9 mouse cellular contexts compared by ENCODE assay signal in the genomic region with DNA sequence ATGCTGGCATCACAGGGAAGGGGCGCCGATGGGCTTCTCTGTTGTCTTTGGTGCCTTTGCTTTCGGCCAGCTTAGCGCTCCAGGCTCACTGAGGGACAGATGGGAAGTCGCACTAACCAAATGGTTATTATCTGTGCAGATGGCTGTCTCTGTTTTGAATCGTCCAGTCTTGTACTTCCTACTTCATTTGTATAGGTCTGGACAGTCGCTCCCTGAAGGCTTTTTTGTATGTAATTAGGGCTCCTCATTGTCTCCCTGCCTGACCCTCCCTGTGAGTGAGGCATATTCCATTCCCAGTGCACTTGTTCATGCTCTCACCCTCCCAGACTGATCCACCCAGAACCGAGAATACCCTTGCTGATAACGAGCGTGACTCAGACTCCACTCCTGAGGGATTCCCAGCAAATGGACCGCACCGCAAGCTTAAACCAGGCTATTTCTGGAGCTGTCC. TPM values are rescaled to one million over a fixed set of nuclear protein-coding genes. Genes with fewer than 3 reads are reported as not detected.
DNase-seq lines count a peak whose midpoint lies in the region; ATAC-seq lines count a peak whose summit lies in the region.
"Had no signal": no experiment of that assay in that cellular context is flagged by ENCODE, and none has a peak within 500 bp of the region (broad histone marks: within the 10 kb centered on the region; RNA-seq: fewer than 3 reads in every experiment).

No protein-coding gene starts in this region.

- no peaks in the 10 kb centered on the region for H3K36me3 ChIP-seq in hindbrain, embryonic 15.5 days
- H3K36me3 ChIP-seq in kidney, embryonic 15.5 days, result no peaks in the 10 kb centered on the region
- H3K36me3 ChIP-seq: limb, embryonic 12.5 days had no signal

- no peaks in the 10 kb centered on the region for H3K27me3 ChIP-seq in hindbrain, embryonic 15.5 days
- H3K27me3 ChIP-seq in kidney, embryonic 15.5 days, result no peaks in the 10 kb centered on the region
- H3K27me3 ChIP-seq: limb, embryonic 12.5 days had no signal

- no peaks in the 10 kb centered on the region for H3K4me1 ChIP-seq in hindbrain, embryonic 15.5 days (replicated peaks)
- H3K4me1 ChIP-seq in kidney, embryonic 15.5 days, result no peaks in the 10 kb centered on the region

- DNase-seq in adrenal gland, adult 2 months, result peak; percentile 65
- no peak for DNase-seq in adrenal gland, postnatal 25 days
- peak; percentile 17 for DNase-seq in NIH3T3 (ENCODE audit: low read depth)
- peak; percentile 28 for DNase-seq in embryo, embryonic 11 days
- DNase-seq in right cerebral cortex, postnatal 36 days (ENCODE audit: low spot score in 2 of 2), result no peak
- no peak for DNase-seq in natural killer cell, adult 2 months (ENCODE audit: low spot score in 2 of 2)

- H3K9ac ChIP-seq in hindbrain, embryonic 15.5 days, result no peak overlapping the region
- no peak overlapping the region for H3K9ac ChIP-seq in kidney, embryonic 15.5 days
- H3K9ac ChIP-seq: limb, embryonic 12.5 days had no signal

- peak overlapping the region; percentile 16 for H3K4me2 ChIP-seq in hindbrain, embryonic 15.5 days
- no peak overlapping the region for H3K4me2 ChIP-seq in kidney, embryonic 15.5 days
- H3K4me2 ChIP-seq: limb, embryonic 12.5 days had no signal

- peak; percentile 79; the same call in 1 of the 2 replicates for ATAC-seq in hindbrain, embryonic 15.5 days (ENCODE audit: low FRiP score, low read depth)
- ATAC-seq in kidney, embryonic 15.5 days (replicated peaks; ENCODE audit: low FRiP score), result no peak

- 28% methylated on average over 12 of the region's 12 CpGs for WGBS in hindbrain, embryonic 15.5 days
- 73% methylated on average over 12 of the region's 12 CpGs for WGBS in kidney, embryonic 15.5 days

- no peak overlapping the region for H3K27ac ChIP-seq in hindbrain, embryonic 15.5 days (replicated peaks)
- H3K27ac ChIP-seq in kidney, embryonic 15.5 days, result no peak overlapping the region
- H3K27ac ChIP-seq: limb, embryonic 12.5 days had no signal

- H3K4me3 ChIP-seq in hindbrain, embryonic 15.5 days, result no peak overlapping the region
- H3K4me3 ChIP-seq in kidney, embryonic 15.5 days (replicated peaks), result no peak overlapping the region
- H3K4me3 ChIP-seq: limb, embryonic 12.5 days had no signal

- H3K9me3 ChIP-seq in hindbrain, embryonic 15.5 days, result no peaks in the 10 kb centered on the region
- H3K9me3 ChIP-seq in kidney, embryonic 15.5 days (replicated peaks), result no peaks in the 10 kb centered on the region
- H3K9me3 ChIP-seq: limb, embryonic 12.5 days had no signal

RNA-seq across cellular contexts. Expression of gene Tbc1d4, which starts 47.7 kb away (rescaled TPM):
- total RNA-seq in adrenal gland, adult 2 months (2021), result 10 to 100 TPM; 53.6 to 65.4 TPM
- polyA plus RNA-seq in adrenal gland, adult 2 months (2012; rRNA removed), result 20.4 and 24.3 TPM in 2 replicates
- total RNA-seq in adrenal gland, postnatal 25 days (2021), result 52.8 and 87.6 TPM in 2 replicates
- 11.3 and 11.9 TPM in 2 replicates for polyA plus RNA-seq in hindbrain, embryonic 15.5 days (2015; fragmentation: Nextera tagmentation; extraction: Ambion mirVana)
- polyA plus RNA-seq in kidney, embryonic 15.5 days (2015; fragmentation: Nextera tagmentation; extraction: Ambion mirVana), result 20.1 and 20.4 TPM in 2 replicates

Comparison
In these comparisons a context has a peak if more than half of its experiments do, and no peak if none do; other contexts are left out.
1. DNase-seq: peak in adrenal gland, adult 2 months (single experiment), NIH3T3 (single experiment) and embryo, embryonic 11 days (single experiment); none in adrenal gland, postnatal 25 days (single experiment), right cerebral cortex, postnatal 36 days (0 of 2) and natural killer cell, adult 2 months (0 of 2).